Mouse (Mus musculus) B cell, adult 62 days (primary cell): ENCODE data around the gene Capn12. TPM values are rescaled to one million over a fixed set of nuclear protein-coding genes. Genes with fewer than 3 reads are reported as not detected.

ENCODE experiments used
- total RNA-seq: library from RNA; stranded (reverse); gene quantifications from 4 replicates; pipeline ENCODE4 v1.2.4, GENCODE M21; 2023

Gene Capn12
- not detected in 4 replicates for total RNA-seq

GRCm38 (mm10) chr7:28881199-28881598, at the start of gene Capn12:
Gene Capn12, plus strand, starts transcription at chr7:28881422.

GRCm38 (mm10) chr7:28833723-28834347, 47.4 kb upstream of the Capn12 start, which contains the start of gene Lgals4:
Gene Lgals4, plus strand, starts transcription at chr7:28833854.

GRCm38 (mm10) chr7:28863540-28863939, 17.7 kb upstream of the Capn12 start, which contains the start of gene Lgals7:
Gene Lgals7, plus strand, starts transcription at chr7:28863853.

Other genes starting within 250 kb of the Capn12 start
- 0.30 to 2.2 TPM (median 0.89 TPM) in 3 of 4 replicates, not detected in the other for gene Fbxo27, start 188.6 kb upstream of the Capn12 start, total RNA-seq
- gene Fbxo17, start 164.6 kb upstream of the Capn12 start, total RNA-seq = 0.76 to 1.9 TPM (median 1.1 TPM) in 4 replicates
- gene Mrps12, start 139.6 kb upstream of the Capn12 start, total RNA-seq = 16.7 to 28.3 TPM (median 18.1 TPM) in 4 replicates
- gene Sars2, start 139.4 kb upstream of the Capn12 start, total RNA-seq = 15.6 to 19.8 TPM (median 17.8 TPM) in 4 replicates
- gene Ccer2, start 125.2 kb upstream of the Capn12 start, total RNA-seq = not detected in 4 replicates
- gene Sirt2, start 114.7 kb upstream of the Capn12 start, total RNA-seq = 76.6 to 88.4 TPM (median 81.9 TPM) in 4 replicates
- 87.4 to 99.7 TPM (median 92.5 TPM) in 4 replicates for gene Nfkbib, start 113.9 kb upstream of the Capn12 start, total RNA-seq
- 7.0 to 10.9 TPM (median 8.4 TPM) in 4 replicates for gene Rinl, start 92.5 kb upstream of the Capn12 start, total RNA-seq
- gene Hnrnpl, start 72.9 kb upstream of the Capn12 start, total RNA-seq = 570 to 598 TPM (median 582 TPM) in 4 replicates
- gene Ech1, start 56.2 kb upstream of the Capn12 start, total RNA-seq = 42.6 to 53.3 TPM (median 47.9 TPM) in 4 replicates
- gene Lgals4, start 47.6 kb upstream of the Capn12 start, total RNA-seq = 11.0 to 15.2 TPM (median 12.8 TPM) in 4 replicates
- not detected in 4 replicates for gene Lgals7, start 17.6 kb upstream of the Capn12 start, total RNA-seq
- 105 to 121 TPM (median 115 TPM) in 4 replicates for gene Actn4, start 80.9 kb downstream of the Capn12 start, total RNA-seq
- gene Eif3k, start 100.4 kb downstream of the Capn12 start, total RNA-seq = 234 to 267 TPM (median 257 TPM) in 4 replicates
- 339 to 367 TPM (median 355 TPM) in 4 replicates for gene Map4k1, start 100.6 kb downstream of the Capn12 start, total RNA-seq
- 0.18 to 0.60 TPM (median 0.46 TPM) in 4 replicates for gene Ryr1, start 243.8 kb downstream of the Capn12 start, total RNA-seq